Mouse (Mus musculus): Measurements from ENCODE around the gene Def8.
"Not testable (repeated sequence)": the region's sequence is repeated elsewhere in the genome, so short reads cannot be mapped to it uniquely, and the experiment has no call there.

The Def8 gene

GRCm38 (mm10) chr8:123414997-123415696 lies 8.2 kb upstream of the Def8 start:
- peak in 1 of 2 experiments; percentile 16 for DNase-seq

- no peak for DNase-seq
Measured at GRCm38 (mm10) chr8:123415967-123416943, 7.1 kb upstream of the Def8 start.

DNA sequence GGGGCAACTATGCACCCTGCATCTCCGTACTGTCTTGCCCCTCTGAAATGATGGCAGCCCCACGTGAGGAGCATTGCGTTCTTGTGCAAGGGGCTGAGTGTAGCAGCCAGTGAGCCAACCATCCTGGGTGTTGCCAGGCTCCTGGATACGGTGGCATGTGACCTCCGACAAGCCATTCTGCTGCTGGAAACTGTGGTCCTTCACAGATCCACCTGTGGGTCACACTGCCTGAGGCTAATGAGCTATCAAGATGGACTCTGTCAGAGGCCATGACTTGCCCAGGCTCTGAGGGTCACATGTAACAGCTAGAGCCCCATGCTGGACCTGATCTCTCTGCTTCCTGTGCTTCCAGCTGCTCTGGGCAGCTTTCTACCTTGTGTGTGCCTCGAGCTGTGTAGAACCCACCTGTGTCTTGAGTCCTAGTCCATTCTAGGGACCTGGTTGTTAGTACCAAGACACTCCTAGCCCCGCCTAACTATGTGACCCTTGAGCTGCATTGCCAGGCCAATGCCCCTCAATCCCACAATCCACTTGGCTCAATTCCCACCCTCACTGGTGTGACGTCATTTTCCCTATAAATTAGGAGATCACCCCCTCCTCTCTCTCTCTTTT lies 6.3 kb upstream of the Def8 start:
- DNase-seq = no peak

DNA sequence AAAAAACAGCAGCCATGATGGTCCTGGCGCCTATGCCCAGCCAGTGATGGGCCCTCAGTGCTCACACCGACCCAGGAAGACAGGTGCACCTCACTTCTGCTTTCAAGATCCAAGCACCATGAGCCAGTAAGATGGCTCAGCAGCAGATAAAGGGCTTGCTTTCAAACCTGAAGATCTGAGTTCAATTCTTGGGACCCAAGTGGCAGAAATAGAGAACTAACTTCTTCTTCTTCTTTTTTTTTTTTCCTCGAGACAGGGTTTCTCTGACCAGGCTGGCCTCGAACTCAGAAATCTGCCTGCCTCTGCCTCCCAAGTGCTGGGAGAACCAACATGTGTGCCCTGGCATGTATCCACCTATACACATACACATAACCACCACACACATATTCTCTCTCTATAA lies 3.6 kb upstream of the Def8 start:
- DNase-seq = no peak

- DNase-seq = no peak
Measured at GRCm38 (mm10) chr8:123420525-123421281, 2.6 kb upstream of the Def8 start.

DNA sequence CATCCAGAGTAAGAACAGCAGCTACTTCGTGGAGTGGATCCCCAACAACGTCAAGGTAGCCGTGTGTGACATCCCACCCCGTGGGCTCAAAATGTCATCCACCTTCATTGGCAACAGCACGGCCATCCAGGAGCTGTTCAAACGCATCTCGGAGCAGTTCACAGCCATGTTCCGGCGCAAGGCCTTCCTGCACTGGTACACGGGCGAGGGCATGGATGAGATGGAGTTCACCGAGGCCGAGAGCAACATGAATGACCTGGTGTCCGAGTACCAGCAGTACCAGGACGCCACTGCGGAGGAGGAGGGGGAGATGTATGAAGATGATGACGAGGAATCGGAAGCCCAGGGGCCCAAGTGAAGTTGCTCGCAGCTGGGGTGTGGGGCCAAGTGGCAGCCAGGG lies 2.0 kb upstream of the Def8 start:
- no peak for DNase-seq

DNA sequence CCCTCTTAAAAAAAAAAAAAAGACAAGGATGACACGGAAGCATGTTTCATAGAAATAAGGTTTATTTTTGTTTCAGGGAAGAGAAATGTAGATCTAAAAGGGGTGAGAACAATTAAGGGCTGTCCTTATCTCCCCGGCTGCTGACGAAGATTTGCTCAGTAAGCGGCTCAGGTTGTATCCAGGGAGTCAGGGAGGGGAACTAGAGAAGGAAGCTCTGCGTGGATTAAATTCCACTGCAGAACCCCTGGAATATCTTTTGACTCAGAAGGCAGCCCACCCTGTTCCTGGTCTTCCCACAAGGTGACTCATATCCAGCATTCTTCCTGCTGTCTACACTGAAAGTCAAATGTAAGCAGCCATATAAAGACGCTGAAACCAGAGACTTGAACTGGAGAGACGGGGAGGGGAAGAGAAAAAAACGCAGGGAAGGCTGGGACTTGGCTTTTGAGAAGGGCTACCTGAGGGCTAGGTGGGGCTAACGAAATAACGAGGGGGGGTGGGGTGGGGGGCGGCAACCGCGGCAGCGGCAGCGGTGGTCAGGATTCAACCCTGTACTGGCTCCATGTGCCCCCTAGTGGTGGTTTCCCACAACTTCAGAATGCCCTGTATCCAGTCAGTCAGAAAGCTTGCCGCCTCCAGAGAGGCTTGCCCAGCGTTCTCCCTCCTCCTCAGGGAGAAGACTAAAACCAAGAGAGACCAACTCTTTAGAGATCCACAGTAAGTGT lies 1.1 kb upstream of the Def8 start:
- peak; percentile 85 to 87 for DNase-seq

DNA sequence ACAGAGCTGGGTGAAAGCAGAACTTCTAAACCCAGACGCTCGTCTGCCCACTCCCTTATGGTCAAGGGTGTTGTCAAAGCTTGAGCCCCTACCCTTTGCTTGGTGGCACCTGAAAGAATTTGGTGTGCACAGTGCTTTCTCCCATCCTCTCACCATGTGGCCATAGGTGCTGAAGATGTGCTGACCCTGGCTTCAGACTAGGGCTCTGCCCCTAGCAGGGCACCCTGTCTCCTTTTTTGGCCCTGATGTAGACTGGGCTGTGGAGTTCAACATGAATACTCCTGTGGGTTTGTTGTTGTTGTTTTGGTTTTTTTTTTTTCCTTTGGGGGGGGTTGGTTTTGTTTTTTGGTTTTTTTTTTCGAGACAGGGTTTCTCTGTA lies 557 bp upstream of the Def8 start:
- no peak for DNase-seq

DNA sequence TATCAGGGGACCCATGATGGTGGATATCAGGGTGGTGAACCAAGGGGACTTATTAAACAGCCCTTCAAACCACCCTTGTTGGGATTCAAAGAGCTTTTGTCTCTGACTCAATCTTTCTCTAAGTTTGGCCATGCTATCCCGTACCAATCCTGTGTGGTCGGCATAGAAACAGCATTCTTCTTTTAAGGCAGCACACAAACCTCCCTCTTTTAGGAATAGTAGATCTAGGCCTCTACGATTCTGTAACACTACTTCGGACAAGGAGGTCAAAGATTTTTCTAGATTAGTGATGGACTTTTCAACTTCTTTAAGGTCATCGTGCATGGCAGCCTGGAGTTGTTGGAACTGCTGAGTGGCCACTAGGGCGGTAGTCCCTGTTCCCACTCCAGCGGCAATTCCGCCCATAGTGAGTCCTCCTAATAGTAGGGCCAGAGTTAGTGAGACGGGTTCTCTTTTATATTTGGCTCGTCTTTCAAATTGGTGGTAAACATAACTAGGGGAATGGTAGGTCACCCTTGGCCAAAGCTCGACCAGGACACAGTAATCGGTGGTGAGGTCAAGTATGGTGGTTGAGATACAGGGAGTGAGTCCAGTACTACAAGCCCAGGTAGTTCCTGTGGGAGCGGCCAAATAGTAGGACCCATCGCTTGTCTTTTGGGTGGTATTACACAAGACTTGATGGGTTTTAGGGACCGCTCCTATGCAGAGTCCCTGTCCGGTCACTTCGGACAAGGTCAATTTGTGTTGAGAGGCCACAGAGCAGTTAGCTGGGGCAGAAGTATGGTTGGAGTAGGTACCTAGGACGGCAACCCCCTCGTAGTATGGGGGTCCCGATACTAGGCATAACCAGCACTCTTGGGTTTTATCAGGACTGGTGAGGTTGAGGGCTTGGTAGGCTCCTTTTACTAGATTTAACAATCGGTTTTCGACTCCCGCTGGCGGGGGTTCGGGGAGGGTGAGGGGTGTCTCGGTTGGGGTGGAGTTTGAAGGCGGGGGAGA lies 3.5 kb downstream of the Def8 start:
- DNase-seq = no peak

GRCm38 (mm10) chr8:123427639-123428275 lies 4.4 kb downstream of the Def8 start:
- DNase-seq = no peak

GRCm38 (mm10) chr8:123428343-123428893 lies 5.1 kb downstream of the Def8 start:
- no peak for DNase-seq

- DNase-seq = no peak
Measured at GRCm38 (mm10) chr8:123428939-123429721, 5.8 kb downstream of the Def8 start.

- not testable (repeated sequence) for DNase-seq
Measured at GRCm38 (mm10) chr8:123429722-123430013, 6.3 kb downstream of the Def8 start.

DNA sequence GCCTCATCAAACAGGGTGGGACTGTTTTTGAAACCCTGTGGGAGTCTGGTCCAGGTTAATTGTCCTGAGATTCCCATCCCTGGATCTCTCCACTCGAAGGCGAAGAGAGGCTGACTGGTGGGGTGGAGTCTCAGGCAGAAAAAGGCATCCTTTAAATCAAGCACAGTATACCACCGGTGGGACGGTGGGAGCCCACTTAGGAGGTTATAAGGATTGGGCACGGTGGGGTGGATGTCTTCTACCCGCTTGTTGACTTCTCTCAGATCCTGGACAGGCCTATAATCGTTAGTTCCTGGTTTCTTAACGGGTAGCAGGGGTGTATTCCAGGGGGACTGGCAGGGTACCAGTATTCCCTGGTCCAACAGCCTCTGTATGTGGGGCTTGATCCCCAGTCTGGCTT lies 7.6 kb downstream of the Def8 start:
- DNase-seq = not testable (repeated sequence)

DNA sequence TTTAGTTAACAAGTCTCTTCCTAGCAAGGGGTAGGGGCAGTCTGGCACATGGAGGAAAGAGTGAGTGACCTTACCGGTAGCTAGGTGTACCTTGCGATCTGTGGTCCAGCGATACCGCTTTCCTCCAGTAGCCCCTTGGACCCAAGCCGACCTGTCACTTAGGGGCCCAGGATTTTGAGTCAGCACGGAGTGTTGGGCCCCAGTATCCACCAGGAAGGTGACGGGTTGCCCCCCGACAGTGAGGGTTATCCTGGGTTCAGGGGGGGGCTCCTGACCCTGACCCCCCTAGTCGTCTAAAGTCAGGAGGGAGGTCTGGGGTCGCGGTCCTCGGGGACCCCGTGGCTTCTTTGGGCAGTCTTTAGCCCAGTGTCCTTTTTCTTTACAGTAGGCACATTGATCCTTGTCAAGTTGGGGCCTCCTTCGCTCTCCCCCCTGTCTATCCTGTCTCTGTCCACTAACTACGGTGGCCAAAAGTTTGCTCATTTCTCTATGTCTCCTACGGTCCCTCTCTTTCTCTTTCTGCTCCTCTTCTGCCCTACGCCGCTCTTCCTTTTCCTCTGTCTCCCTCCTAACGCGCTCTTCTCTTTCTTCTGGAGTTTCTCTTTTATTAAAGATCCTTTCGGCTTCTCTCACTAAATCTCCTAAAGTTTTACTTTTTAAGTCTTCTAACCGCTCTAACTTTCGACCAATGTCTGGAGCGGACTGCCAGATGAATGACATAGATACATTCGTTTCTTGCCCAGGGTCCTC lies 8.5 kb downstream of the Def8 start:
- no peak for DNase-seq

DNA sequence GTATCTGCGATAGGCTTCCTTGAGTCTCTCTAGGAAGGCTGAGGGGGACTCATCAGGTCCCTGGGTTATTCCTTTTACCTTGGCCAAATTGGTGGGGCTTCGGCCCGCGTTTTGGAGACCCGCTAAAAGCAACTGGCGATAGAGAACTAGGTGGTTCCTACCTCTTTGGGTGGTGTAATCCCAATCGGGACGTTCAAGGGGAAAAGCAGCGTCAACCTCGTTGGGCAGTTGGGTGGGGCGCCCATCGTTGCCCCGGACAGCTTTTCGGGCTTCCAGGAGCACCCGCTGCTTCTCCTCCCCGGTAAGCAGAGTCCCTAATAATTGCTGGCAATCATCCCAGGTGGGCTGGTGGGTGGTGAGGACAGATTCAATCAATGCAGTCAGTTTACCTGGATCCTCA lies 9.1 kb downstream of the Def8 start:
- DNase-seq = no peak

DNA sequence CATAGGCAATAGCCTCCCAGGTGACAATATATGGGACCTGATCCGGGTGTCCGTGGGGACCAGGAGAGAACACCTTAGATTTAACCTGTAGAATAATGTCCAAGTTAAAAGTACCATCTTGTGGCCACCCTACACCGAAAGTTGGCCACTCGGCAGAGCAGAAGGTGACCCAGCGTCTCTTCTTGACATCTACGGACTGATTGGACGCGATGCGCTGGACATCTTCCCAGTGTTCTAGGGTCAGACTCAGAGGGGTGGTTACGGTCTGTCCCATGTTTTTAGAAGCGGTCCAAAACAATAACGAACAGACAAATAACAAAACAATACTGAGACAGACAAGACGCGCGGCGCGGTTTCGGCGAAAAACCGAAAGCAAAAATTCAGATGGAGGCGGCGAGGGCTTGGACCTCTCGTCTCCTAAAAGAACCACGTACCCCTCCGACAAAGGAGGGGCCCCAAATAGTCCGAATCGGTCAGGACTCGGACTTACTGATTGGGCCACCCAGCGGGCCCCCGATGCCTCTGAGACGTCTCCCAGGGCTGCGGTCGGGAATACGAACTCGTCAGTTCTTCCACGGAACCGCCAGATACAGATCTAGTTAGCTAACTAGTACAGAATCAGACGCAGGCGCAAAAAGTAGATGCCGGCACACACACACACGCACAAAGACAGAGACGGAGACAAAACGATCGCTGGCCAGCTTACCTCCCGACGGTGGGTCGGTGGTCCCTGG lies 10.1 kb downstream of the Def8 start:
- DNase-seq = not testable (repeated sequence)

GRCm38 (mm10) chr8:123441788-123442187 lies 18.5 kb downstream of the Def8 start:
- no peak for DNase-seq
